Mouse (Mus musculus): ENCODE results near the gene Tango2. TPM values are rescaled to one million over a fixed set of nuclear protein-coding genes. Genes with fewer than 3 reads are reported as not detected.

The Tango2 gene
- total and polyA plus RNA-seq, 3 experiments, result 3.8 to 10.8 (median 9.6) TPM

DNA sequence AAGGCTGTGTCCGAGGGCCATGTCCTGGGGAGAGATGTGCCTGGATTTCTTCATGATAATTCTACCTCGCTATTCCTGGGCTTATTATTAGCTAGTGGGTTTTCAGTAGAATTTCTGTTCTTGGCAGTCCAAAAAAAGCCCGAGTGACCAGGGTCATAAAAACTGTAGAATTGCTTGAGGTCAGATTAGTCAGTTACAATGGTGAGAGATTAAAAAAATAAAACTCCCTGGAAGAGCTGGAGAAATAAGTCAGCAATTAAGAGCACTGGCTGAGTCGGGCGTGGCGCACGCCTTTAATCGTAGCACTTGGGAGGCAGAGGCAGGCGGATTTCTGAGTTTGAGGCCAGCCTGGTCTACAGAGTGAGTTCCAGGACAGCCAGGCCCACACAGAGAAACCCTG is 20.0 kb downstream of the Tango2 start:
- Histone ChIP-seq H3K4me2 (ENCODE audit: insufficient read depth, low read depth, poor library complexity, severe bottlenecking) (no peak overlapping the region), H3K4me3 (replicated peaks in 1 of 3; ENCODE audit: low read depth in 2 of 3, low read length in 2 of 3, poor library complexity in 1 of 3) (no peak overlapping the region), H3K9ac (ENCODE audit: insufficient read depth, low read depth) (no peak overlapping the region), H3K36me3 (replicated peaks in 1 of 2; ENCODE audit: control insufficient read depth in 1 of 2, insufficient read depth in 1 of 2, low read length in 1 of 2) (peaks cover 4 to 30% of the 10 kb centered on the region in 2 experiments), H3K4me1 (ENCODE audit: control insufficient read depth in 1 of 2, insufficient read depth in 2 of 2) (peaks cover under 1 to 15% of the 10 kb centered on the region in 2 experiments; a peak in 3 of 4 replicates), H3K27ac (ENCODE audit: insufficient read depth, low read depth) (no peak overlapping the region), H3K27me3 (replicated peaks) (no peaks in the 10 kb centered on the region), H3K79me2 (replicated peaks; ENCODE audit: control insufficient read depth, extremely low read depth, insufficient read depth, poor library complexity, severe bottlenecking) (no peaks in the 10 kb centered on the region), H3K9me3 (replicated peaks; ENCODE audit: low read length) (no peaks in the 10 kb centered on the region)
- no peak for TF ChIP-seq USF1 (IDR thresholded peaks at IDR 0.05; ENCODE audit: low read depth, low read length)
- TF ChIP-seq JUN (IDR thresholded peaks at IDR 0.05; ENCODE audit: insufficient read depth, low read depth, low read length), result no peak
- no peak for TF ChIP-seq ZMIZ1 (IDR thresholded peaks at IDR 0.05; ENCODE audit: low read depth, low read length)
- no peak for TF ChIP-seq HCFC1 (IDR thresholded peaks at IDR 0.05; ENCODE audit: low read depth, low read length)
- TF ChIP-seq MYC (IDR thresholded peaks at IDR 0.05; ENCODE audit: low read depth, low read length), result no peak
- TF ChIP-seq EP300 (IDR thresholded peaks at IDR 0.05; ENCODE audit: low read length), result no peak
- no peak for TF ChIP-seq NELFE (IDR thresholded peaks at IDR 0.05; ENCODE audit: low read depth, low read length)
- TF ChIP-seq IRF4 (IDR thresholded peaks at IDR 0.05; ENCODE audit: low read depth, low read length), result no peak
- TF ChIP-seq MAX (IDR thresholded peaks at IDR 0.05; ENCODE audit: low read length), result no peak
- no peak for TF ChIP-seq NRF1 (IDR thresholded peaks at IDR 0.05; ENCODE audit: low read depth, low read length)
- dilution Hi-C loops (cut with MboI; ENCODE audit: extremely low pct_ligation_motif_present, extremely low pct_unique_long_range_greater_than_20kb, low sequenced_read_pairs) (no loop called here), in situ Hi-C loops (cut with MboI; ENCODE audit: low pct_ligation_motif_present, low pct_unique_long_range_greater_than_20kb, low sequenced_read_pairs) (no loop called here)
- DNase-seq (ENCODE audit: extremely low read depth), result no peak

DNA sequence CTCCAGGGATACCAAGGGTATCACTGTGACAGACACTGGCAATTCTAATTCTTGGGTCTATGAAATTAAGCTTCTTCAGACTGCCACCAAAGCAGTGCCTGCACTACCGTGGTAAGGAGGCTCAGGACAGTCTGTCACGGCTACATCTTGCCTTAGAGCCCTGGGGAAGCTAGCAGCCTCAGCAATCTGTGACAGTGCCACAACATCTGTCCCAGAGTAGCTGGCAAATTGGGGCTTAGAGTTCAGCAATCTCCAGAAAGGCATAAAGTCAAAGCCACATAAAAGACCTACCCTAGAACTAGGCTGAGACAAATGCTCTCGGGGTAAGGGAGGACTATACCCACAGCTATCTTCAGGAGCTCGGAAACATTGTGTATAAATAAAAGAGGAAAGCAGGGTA is 22.2 kb downstream of the Tango2 start:
- dilution Hi-C loops (cut with MboI; ENCODE audit: extremely low pct_ligation_motif_present, extremely low pct_unique_long_range_greater_than_20kb, low sequenced_read_pairs) (no loop called here), in situ Hi-C loops (cut with MboI; ENCODE audit: low pct_ligation_motif_present, low pct_unique_long_range_greater_than_20kb, low sequenced_read_pairs) (no loop called here)
- no peak for TF ChIP-seq MAFK (IDR thresholded peaks at IDR 0.05; ENCODE audit: insufficient replicate concordance, low read length)
- TF ChIP-seq MEF2A (IDR thresholded peaks at IDR 0.05; ENCODE audit: borderline replicate concordance, low read depth, low read length), result no peak
- TF ChIP-seq MXI1 (IDR thresholded peaks at IDR 0.05; ENCODE audit: low read depth, low read length), result no peak
- no peak for TF ChIP-seq MAX (IDR thresholded peaks at IDR 0.05; ENCODE audit: low read length)
- TF ChIP-seq USF2 (conservative IDR thresholded peaks at IDR 0.05; ENCODE audit: low read depth, low read length), result no peak
- TF ChIP-seq E2F4 (IDR thresholded peaks at IDR 0.05; ENCODE audit: insufficient replicate concordance, low read depth, low read length), result no peak
- no peak for TF ChIP-seq CHD1 (IDR thresholded peaks at IDR 0.05; ENCODE audit: low read depth, low read length)
- no peak for TF ChIP-seq CTCF (conservative IDR thresholded peaks at IDR 0.05 in 1 of 2, IDR thresholded peaks at IDR 0.05 in 1 of 2; ENCODE audit: low read depth in 2 of 2, low read length in 2 of 2)
- H3K9me3 ChIP-seq (replicated peaks; ENCODE audit: low read length), result no peaks in the 10 kb centered on the region
- DNase-seq (ENCODE audit: extremely low read depth), result no peak
- H3K36me3 ChIP-seq (replicated peaks in 1 of 2; ENCODE audit: control insufficient read depth in 1 of 2, insufficient read depth in 1 of 2, low read length in 1 of 2), result peaks cover 4 to 38% of the 10 kb centered on the region in 2 experiments
- no peaks in the 10 kb centered on the region for H3K79me2 ChIP-seq (replicated peaks; ENCODE audit: control insufficient read depth, extremely low read depth, insufficient read depth, poor library complexity, severe bottlenecking)
- peaks cover 7 to 33% of the 10 kb centered on the region in 2 experiments for H3K4me1 ChIP-seq (ENCODE audit: control insufficient read depth in 1 of 2, insufficient read depth in 2 of 2)
- no peak overlapping the region for H3K4me3 ChIP-seq (replicated peaks in 1 of 3; ENCODE audit: low read depth in 2 of 3, low read length in 2 of 3, poor library complexity in 1 of 3)
- H3K27me3 ChIP-seq (replicated peaks), result no peaks in the 10 kb centered on the region
- H3K9ac ChIP-seq (ENCODE audit: insufficient read depth, low read depth), result no peak overlapping the region
- H3K4me2 ChIP-seq (ENCODE audit: insufficient read depth, low read depth, poor library complexity, severe bottlenecking), result no peak overlapping the region
- H3K27ac ChIP-seq (ENCODE audit: insufficient read depth, low read depth), result no peak overlapping the region
